Mouse (Mus musculus) midbrain, embryonic 10.5 days (tissue): ENCODE results near the gene Lpcat2. TPM values are rescaled to one million over a fixed set of nuclear protein-coding genes. Genes with fewer than 3 reads are reported as not detected.

Experiments used
- DNase-seq: peaks from one replicate; pipeline ENCODE4 v3.0.0-alpha.2; 2017; ENCODE audit warnings: low spot score
- H3K27ac ChIP-seq: fragments of 300-500 bp; sonication (generic); replicated peaks from 2 replicates; pipeline ENCODE4 v1.5.1; 2016; ENCODE audit warnings: mild to moderate bottlenecking
- H3K27me3 ChIP-seq: fragments of 300-500 bp; sonication (generic); 2 replicates; pipeline ENCODE4 v1.6.1; 2016; ENCODE audit warnings: low read depth, mild to moderate bottlenecking; ENCODE audit not compliant: poor library complexity, severe bottlenecking
- H3K36me3 ChIP-seq: fragments of 300-500 bp; sonication (generic); 2 replicates; pipeline ENCODE4 v1.6.1; 2016; ENCODE audit warnings: mild to moderate bottlenecking, moderate library complexity
- H3K4me1 ChIP-seq: fragments of 300-500 bp; sonication (generic); 2 replicates; pipeline ENCODE4 v1.6.1; 2016
- H3K4me3 ChIP-seq: fragments of 300-500 bp; sonication (generic); 2 replicates; pipeline ENCODE4 v1.5.1; 2016; ENCODE audit warnings: mild to moderate bottlenecking, moderate library complexity
- H3K9me3 ChIP-seq: fragments of 300-500 bp; sonication (generic); replicated peaks from 2 replicates; pipeline ENCODE4 v1.6.1; 2016; ENCODE audit warnings: mild to moderate bottlenecking
- WGBS: fragments of 180-500 bp; shearing (Covaris S2); methylation state at CpG from one replicate; pipeline ENCODE4 v1.1.7; 2016; 5-methylcytosine and 5-hydroxymethylcytosine counted together
- polyA plus RNA-seq: library from polyadenylated mRNA; unstranded; fragments of >200 nt; fragmentation: Nextera tagmentation; extraction: Ambion mirVana; gene quantifications from 2 replicates; pipeline ENCODE4 v1.2.1, GENCODE M21; 2016

Gene Lpcat2
- polyA plus RNA-seq, 1 experiment from 2014 or later: 3.0 TPM

GRCm38 (mm10) chr8:92899590-92899989 is 44.5 kb downstream of the Lpcat2 start:
- 91% methylated on average over 9 of the region's 9 CpGs for WGBS
- Histone ChIP-seq H3K4me1 (no peaks in the 10 kb centered on the region), H3K4me3 (no peak overlapping the region), H3K27ac (no peak overlapping the region), H3K27me3 (no peaks in the 10 kb centered on the region), H3K9me3 (no peaks in the 10 kb centered on the region), H3K36me3 (no peaks in the 10 kb centered on the region)
- DNase-seq: no peak

GRCm38 (mm10) chr8:92901107-92901506 is 46.0 kb downstream of the Lpcat2 start, which contains the start of gene Capns2:
Capns2 (plus strand) TSS chr8:92901407.
- 94% methylated on average over 5 of the region's 5 CpGs for WGBS
- Histone ChIP-seq H3K4me3 (no peak within 1 kb of the TSS), H3K4me1 (no peaks in the 10 kb centered on the region), H3K27me3 (no peaks in the 10 kb centered on the region), H3K36me3 (no peaks in the 10 kb centered on the region), H3K9me3 (no peaks in the 10 kb centered on the region), H3K27ac (no peak within 1 kb of the TSS)
- DNase-seq: no peak

- Histone ChIP-seq H3K4me1 (no peaks in the 10 kb centered on the region), H3K9me3 (no peaks in the 10 kb centered on the region), H3K4me3 (no peak overlapping the region), H3K36me3 (no peaks in the 10 kb centered on the region), H3K27ac (no peak overlapping the region), H3K27me3 (no peaks in the 10 kb centered on the region)
- 87% methylated on average over 2 of the region's 2 CpGs for WGBS
- DNase-seq: no peak
Measured at GRCm38 (mm10) chr8:92902981-92903380, 47.8 kb downstream of the Lpcat2 start.

- no peak overlapping the region for H3K4me3 ChIP-seq
- H3K36me3 ChIP-seq: no peaks in the 10 kb centered on the region
- WGBS: 92% methylated on average over 11 of the region's 11 CpGs
- no peak for DNase-seq
- H3K4me1 ChIP-seq: no peaks in the 10 kb centered on the region
- H3K9me3 ChIP-seq: no peaks in the 10 kb centered on the region
- H3K27me3 ChIP-seq: no peaks in the 10 kb centered on the region
- H3K27ac ChIP-seq: no peak overlapping the region
Measured at GRCm38 (mm10) chr8:92903488-92904135, 48.5 kb downstream of the Lpcat2 start.

- H3K9me3 ChIP-seq: no peaks in the 10 kb centered on the region
- DNase-seq: no peak
- no peaks in the 10 kb centered on the region for H3K4me1 ChIP-seq
- 94% methylated on average over 9 of the region's 9 CpGs for WGBS
- H3K4me3 ChIP-seq: no peak overlapping the region
- H3K27ac ChIP-seq: no peak overlapping the region
- H3K36me3 ChIP-seq: no peaks in the 10 kb centered on the region
- no peaks in the 10 kb centered on the region for H3K27me3 ChIP-seq
Measured at GRCm38 (mm10) chr8:92906553-92906952, 51.4 kb downstream of the Lpcat2 start.

- Histone ChIP-seq H3K36me3 (no peaks in the 10 kb centered on the region), H3K9me3 (no peaks in the 10 kb centered on the region), H3K27ac (no peak overlapping the region), H3K27me3 (no peaks in the 10 kb centered on the region), H3K4me1 (no peaks in the 10 kb centered on the region), H3K4me3 (no peak overlapping the region)
- no peak for DNase-seq
- 77% methylated on average over 2 of the region's 2 CpGs for WGBS
Measured at GRCm38 (mm10) chr8:92908448-92908847, 53.3 kb downstream of the Lpcat2 start.

- Histone ChIP-seq H3K4me3 (no peak overlapping the region), H3K36me3 (no peaks in the 10 kb centered on the region), H3K27ac (no peak overlapping the region), H3K4me1 (no peaks in the 10 kb centered on the region), H3K9me3 (no peaks in the 10 kb centered on the region), H3K27me3 (no peaks in the 10 kb centered on the region)
- DNase-seq: no peak
- 86% methylated on average over 3 of the region's 3 CpGs for WGBS
Measured at GRCm38 (mm10) chr8:92911477-92911876, 56.3 kb downstream of the Lpcat2 start.

- Histone ChIP-seq H3K4me3 (no peak overlapping the region), H3K36me3 (no peaks in the 10 kb centered on the region), H3K27ac (no peak overlapping the region), H3K27me3 (no peaks in the 10 kb centered on the region), H3K9me3 (no peaks in the 10 kb centered on the region), H3K4me1 (no peaks in the 10 kb centered on the region)
- DNase-seq: no peak
- WGBS: 88% methylated on average over 7 of the region's 7 CpGs
Measured at GRCm38 (mm10) chr8:92913396-92913795, 58.3 kb downstream of the Lpcat2 start.

GRCm38 (mm10) chr8:92916082-92916481 is 60.9 kb downstream of the Lpcat2 start:
- Histone ChIP-seq H3K4me3 (no peak overlapping the region), H3K27ac (no peak overlapping the region), H3K36me3 (no peaks in the 10 kb centered on the region), H3K27me3 (no peaks in the 10 kb centered on the region), H3K9me3 (no peaks in the 10 kb centered on the region), H3K4me1 (no peaks in the 10 kb centered on the region)
- WGBS: 86% methylated on average over 3 of the region's 3 CpGs
- DNase-seq: no peak

- Histone ChIP-seq H3K9me3 (no peaks in the 10 kb centered on the region), H3K27ac (no peak overlapping the region), H3K4me3 (no peak overlapping the region), H3K36me3 (no peaks in the 10 kb centered on the region), H3K27me3 (no peaks in the 10 kb centered on the region), H3K4me1 (no peaks in the 10 kb centered on the region)
- WGBS: 91% methylated on average over 3 of the region's 3 CpGs
- DNase-seq: no peak
Measured at GRCm38 (mm10) chr8:92921768-92922167, 66.6 kb downstream of the Lpcat2 start.

- no peaks in the 10 kb centered on the region for H3K36me3 ChIP-seq
- no peak overlapping the region for H3K4me3 ChIP-seq
- H3K9me3 ChIP-seq: no peaks in the 10 kb centered on the region; the same call in 1 of the 2 replicates
- no peaks in the 10 kb centered on the region for H3K4me1 ChIP-seq
- 90% methylated on average over 4 of the region's 4 CpGs for WGBS
- no peaks in the 10 kb centered on the region for H3K27me3 ChIP-seq
- DNase-seq: no peak
- H3K27ac ChIP-seq: no peak overlapping the region
Measured at GRCm38 (mm10) chr8:92928986-92929385, 73.8 kb downstream of the Lpcat2 start.

- H3K4me1 ChIP-seq: no peaks in the 10 kb centered on the region
- H3K27me3 ChIP-seq: no peaks in the 10 kb centered on the region
- no peak for DNase-seq
- no peak overlapping the region for H3K27ac ChIP-seq
- no peak overlapping the region for H3K4me3 ChIP-seq
- no peaks in the 10 kb centered on the region for H3K9me3 ChIP-seq
- WGBS: 85% methylated on average over 4 of the region's 4 CpGs
- no peaks in the 10 kb centered on the region for H3K36me3 ChIP-seq
Measured at GRCm38 (mm10) chr8:92938056-92938455, 82.9 kb downstream of the Lpcat2 start.

- Histone ChIP-seq H3K27me3 (no peaks in the 10 kb centered on the region), H3K4me3 (no peak overlapping the region), H3K36me3 (no peaks in the 10 kb centered on the region), H3K4me1 (no peaks in the 10 kb centered on the region), H3K9me3 (no peaks in the 10 kb centered on the region), H3K27ac (no peak overlapping the region)
- no peak for DNase-seq
- 91% methylated on average over 4 of the region's 4 CpGs for WGBS
Measured at GRCm38 (mm10) chr8:92949071-92949470, 93.9 kb downstream of the Lpcat2 start.
